8 mouse cellular contexts compared by ENCODE assay signal in genomic region chr13:81782475-81782874, GRCm38 (mm10). TPM values are rescaled to one million over a fixed set of nuclear protein-coding genes. Genes with fewer than 3 reads are reported as not detected.
DNase-seq lines count a peak whose midpoint lies in the region; ATAC-seq and TF ChIP-seq lines count a peak whose summit lies in the region.

No protein-coding gene starts in this region.

- no peak for TF ChIP-seq POLR2A in heart, adult 2 months (IDR thresholded peaks at IDR 0.05; ENCODE audit: insufficient read depth, low read depth, low read length)
- no peak for TF ChIP-seq POLR2A in thymus, adult 2 months (IDR thresholded peaks at IDR 0.05; ENCODE audit: control insufficient read depth, extremely low read depth, insufficient read depth, low read length, poor library complexity)

- H3K9me3 ChIP-seq in liver, embryonic 12.5 days (replicated peaks): no peaks in the 10 kb centered on the region
- no peaks in the 10 kb centered on the region for H3K9me3 ChIP-seq in stomach, postnatal 0 days (ENCODE audit: control insufficient read depth, low read length)

- H3K4me2 ChIP-seq in liver, embryonic 12.5 days: peak overlapping the region; percentile 86
- peak overlapping the region; percentile 52 for H3K4me2 ChIP-seq in stomach, postnatal 0 days (replicated peaks; ENCODE audit: low read depth)

- H3K27me3 ChIP-seq in heart, adult 2 months (ENCODE audit: control insufficient read depth, insufficient read depth, low read length): no peaks in the 10 kb centered on the region
- H3K27me3 ChIP-seq in thymus, adult 2 months (ENCODE audit: control insufficient read depth, insufficient read depth, low read length): no peaks in the 10 kb centered on the region
- no peaks in the 10 kb centered on the region for H3K27me3 ChIP-seq in liver, embryonic 12.5 days (replicated peaks)
- H3K27me3 ChIP-seq in stomach, postnatal 0 days (ENCODE audit: control insufficient read depth, insufficient read depth, low read length): no peaks in the 10 kb centered on the region

- no peak for DNase-seq in heart, adult 2 months
- DNase-seq in heart, postnatal 36 days: no peak
- DNase-seq in thymus, adult 2 months: no peak
- DNase-seq in thymus, postnatal 4 days: no peak
- no peak for DNase-seq in stomach, postnatal 0 days (ENCODE audit: low spot score)
- DNase-seq in ovary, postnatal 36 days (ENCODE audit: low spot score): no peak
- no peak for DNase-seq in adrenal gland, postnatal 36 days

- ATAC-seq in liver, embryonic 12.5 days: no peak
- no peak for ATAC-seq in stomach, postnatal 0 days (ENCODE audit: low FRiP score, low TSS enrichment)

- 39% methylated on average over 9 of the region's 9 CpGs for WGBS in heart, adult 2 months
- 35% methylated on average over 9 of the region's 9 CpGs for WGBS in thymus, adult 2 months
- 27% methylated on average over 9 of the region's 9 CpGs for WGBS in liver, embryonic 12.5 days (ENCODE audit: insufficient replicate concordance)
- 23% methylated on average over 9 of the region's 9 CpGs for WGBS in stomach, postnatal 0 days

- no peak for TF ChIP-seq CTCF in heart, adult 2 months (IDR thresholded peaks at IDR 0.05)
- no peak for TF ChIP-seq CTCF in thymus, adult 2 months (IDR thresholded peaks at IDR 0.05; ENCODE audit: borderline replicate concordance, control insufficient read depth, extremely low read depth, insufficient read depth, low read length, poor library complexity)
- TF ChIP-seq CTCF in stomach, postnatal 0 days (IDR thresholded peaks at IDR 0.05; ENCODE audit: low read depth): no peak

- peak overlapping the region; percentile 89 for H3K4me3 ChIP-seq in heart, adult 2 months
- peak overlapping the region; percentile 74 for H3K4me3 ChIP-seq in thymus, adult 2 months (ENCODE audit: control insufficient read depth, insufficient read depth, low read length)
- peak overlapping the region; percentile 83 for H3K4me3 ChIP-seq in liver, embryonic 12.5 days
- peak overlapping the region; percentile 68; the same call in 1 of the 2 replicates for H3K4me3 ChIP-seq in stomach, postnatal 0 days (ENCODE audit: low read depth, low read length)

- peaks cover 6% of the 10 kb centered on the region for H3K36me3 ChIP-seq in heart, adult 2 months (ENCODE audit: control insufficient read depth, insufficient read depth, low read length)
- H3K36me3 ChIP-seq in thymus, adult 2 months (ENCODE audit: control insufficient read depth, insufficient read depth, low read length): no peaks in the 10 kb centered on the region
- H3K36me3 ChIP-seq in liver, embryonic 12.5 days: peaks cover 23% of the 10 kb centered on the region
- 0 out of 2 replicates have a peak, but pooled peaks cover 4% of the 10 kb centered on the region for H3K36me3 ChIP-seq in stomach, postnatal 0 days (ENCODE audit: control insufficient read depth, insufficient read depth, low read length)

- TF ChIP-seq EP300 in heart, adult 2 months (IDR thresholded peaks at IDR 0.05; ENCODE audit: insufficient read depth, low read depth, low read length): no peak
- no peak for TF ChIP-seq EP300 in stomach, postnatal 0 days (optimal IDR thresholded peaks at IDR 0.05)

- H3K79me2 ChIP-seq in heart, adult 2 months (replicated peaks; ENCODE audit: control insufficient read depth, insufficient read depth, low read length): peaks cover 2% of the 10 kb centered on the region; the same call in 1 of the 2 replicates

- no peaks in the 10 kb centered on the region for H3K4me1 ChIP-seq in heart, adult 2 months (ENCODE audit: control insufficient read depth, insufficient read depth, low read length)
- H3K4me1 ChIP-seq in thymus, adult 2 months (replicated peaks; ENCODE audit: control insufficient read depth, insufficient read depth, low read length): no peaks in the 10 kb centered on the region; the same call in 1 of the 2 replicates
- peaks cover 21% of the 10 kb centered on the region for H3K4me1 ChIP-seq in liver, embryonic 12.5 days
- H3K4me1 ChIP-seq in stomach, postnatal 0 days (replicated peaks; ENCODE audit: control insufficient read depth, insufficient read depth): peaks cover 3% of the 10 kb centered on the region; the same call in 1 of the 2 replicates

- intact Hi-C loops in heart, adult 2 months (cut with DNase I): loop anchor here (5.0 to 10.0 kb wide), 4 partner anchors 70 to 1742 kb away; partner anchors contain the start of genes Arrdc3, Lysmd3, Mblac2 and Polr3g
- intact Hi-C loops in heart, postnatal 36 days (cut with DNase I): loop anchor here (5.0 to 10.0 kb wide), 4 partner anchors 70 to 1872 kb away; partner anchors contain the start of genes Arrdc3, Mblac2 and Polr3g

- H3K27ac ChIP-seq in heart, adult 2 months: peak overlapping the region; percentile 100
- no peak overlapping the region for H3K27ac ChIP-seq in thymus, adult 2 months (ENCODE audit: control insufficient read depth, insufficient read depth, low read length)
- H3K27ac ChIP-seq in liver, embryonic 12.5 days: peak overlapping the region; percentile 95
- peak overlapping the region; percentile 99 for H3K27ac ChIP-seq in stomach, postnatal 0 days (replicated peaks)

- H3K9ac ChIP-seq in heart, adult 2 months (ENCODE audit: low read depth, low read length): peak overlapping the region; percentile 61
- peak overlapping the region; percentile 89 for H3K9ac ChIP-seq in liver, embryonic 12.5 days
- peak overlapping the region; percentile 43; the same call in 1 of the 2 replicates for H3K9ac ChIP-seq in stomach, postnatal 0 days (ENCODE audit: low read length)

RNA-seq across cellular contexts. Expression of gene Cetn3, which starts 0.4 kb away (rescaled TPM):
- 10 to 100 TPM; 52.0 to 53.0 TPM for total RNA-seq in heart, adult 2 months (2021)
- polyA plus RNA-seq in heart, adult 2 months (2012; rRNA removed): 5.0 and 12.9 TPM in 2 replicates
- total RNA-seq in heart, postnatal 36 days (2021): 10 to 100 TPM; 54.4 to 69.7 TPM
- polyA plus RNA-seq in thymus, adult 2 months (2012; rRNA removed): 3.4 and 3.6 TPM in 2 replicates
- 156 and 159 TPM in 2 replicates for polyA plus RNA-seq in liver, embryonic 12.5 days (2016; fragmentation: Nextera tagmentation; extraction: Ambion mirVana)
- polyA plus RNA-seq in stomach, postnatal 0 days (2015; fragmentation: Nextera tagmentation; extraction: Ambion mirVana): 166 and 170 TPM in 2 replicates
- 100 to 1,000 TPM; 111 to 152 TPM for total RNA-seq in adrenal gland, postnatal 36 days (2021)

Comparison
In these comparisons a context has a peak if more than half of its experiments do, and no peak if none do; other contexts are left out.
1. RNA of gene Cetn3, which starts 0.4 kb away (polyA plus RNA-seq): 166 to 170 TPM in stomach, postnatal 0 days and 156 to 159 TPM in liver, embryonic 12.5 days; 5.0 to 12.9 TPM in heart, adult 2 months and 3.4 to 3.6 TPM in thymus, adult 2 months; every median in the first group is over 10 times any median in the second.
2. Peak in every context shown above with its lines, with median percentiles within 50 percentile points of each other: H3K4me3 ChIP-seq and H3K9ac ChIP-seq.